Mouse (Mus musculus) embryonic facial prominence, embryonic 11.5 days (tissue): Measurements from ENCODE around the gene Acvr2a. TPM values are rescaled to one million over a fixed set of nuclear protein-coding genes. Genes with fewer than 3 reads are reported as not detected.

ENCODE experiments used
- ATAC-seq: fragments of 200-750 bp; cut with Nextera tagmentation; replicated peaks from 2 replicates; pipeline ENCODE4 v1.8.0; 2017; ENCODE audit warnings: low read depth; ENCODE audit not compliant: insufficient number of reproducible peaks, low FRiP score, low TSS enrichment
- DNase-seq: peaks from one replicate; pipeline ENCODE4 v3.0.0-alpha.2; 2015; ENCODE audit warnings: low spot score
- H3K27ac ChIP-seq: fragments of 300-500 bp; sonication (generic); replicated peaks from 2 replicates; pipeline ENCODE4 v1.5.1; 2014; ENCODE audit warnings: mild to moderate bottlenecking, low read depth, low read length, control low read depth
- H3K27me3 ChIP-seq: fragments of 300-500 bp; sonication (generic); 2 replicates; pipeline ENCODE4 v1.6.1; 2014; ENCODE audit warnings: mild to moderate bottlenecking, low read length, moderate library complexity, mixed read lengths; ENCODE audit not compliant: control insufficient read depth, insufficient read depth
- H3K36me3 ChIP-seq: fragments of 300-500 bp; sonication (generic); replicated peaks from 2 replicates; pipeline ENCODE4 v1.6.1; 2014; ENCODE audit warnings: low read depth, mild to moderate bottlenecking, low read length, moderate library complexity, mixed read lengths; ENCODE audit not compliant: control insufficient read depth, insufficient read depth
- H3K4me1 ChIP-seq: fragments of 300-500 bp; sonication (generic); 2 replicates; pipeline ENCODE4 v1.6.1; 2014; ENCODE audit warnings: low read length, mixed read lengths; ENCODE audit not compliant: control insufficient read depth, insufficient read depth
- H3K4me2 ChIP-seq: fragments of 300-500 bp; sonication (generic); 2 replicates; pipeline ENCODE4 v1.6.1; 2014; ENCODE audit warnings: low read depth, mild to moderate bottlenecking, control low read depth, low read length, moderate library complexity
- H3K4me3 ChIP-seq: fragments of 300-500 bp; sonication (generic); 2 replicates; pipeline ENCODE4 v1.5.1; 2014; ENCODE audit warnings: low read depth, low read length, control low read depth
- H3K9ac ChIP-seq: fragments of 300-500 bp; sonication (generic); replicated peaks from 2 replicates; pipeline ENCODE4 v1.6.1; 2014; ENCODE audit warnings: mild to moderate bottlenecking, control low read depth, low read length
- H3K9me3 ChIP-seq: fragments of 300-500 bp; sonication (generic); replicated peaks from 2 replicates; pipeline ENCODE4 v1.6.1; 2016; ENCODE audit warnings: mild to moderate bottlenecking, low read length, inconsistent platforms, mixed read lengths; ENCODE audit not compliant: control insufficient read depth
- WGBS: fragments of 180-500 bp; shearing (Covaris S2); extraction: QIAGEN DNeasy Blood & Tissue Kit; methylation state at CpG from one replicate; pipeline ENCODE4 v1.1.7; 2014; 5-methylcytosine and 5-hydroxymethylcytosine counted together
- polyA plus RNA-seq: library from polyadenylated mRNA; unstranded; fragments of >200 nt; fragmentation: Nextera tagmentation; extraction: Ambion mirVana; gene quantifications from 2 replicates; pipeline ENCODE4 v1.2.1, GENCODE M21; 2014

The Acvr2a gene
- polyA plus RNA-seq, 1 experiment from 2014 or later: 34.7 TPM

DNA sequence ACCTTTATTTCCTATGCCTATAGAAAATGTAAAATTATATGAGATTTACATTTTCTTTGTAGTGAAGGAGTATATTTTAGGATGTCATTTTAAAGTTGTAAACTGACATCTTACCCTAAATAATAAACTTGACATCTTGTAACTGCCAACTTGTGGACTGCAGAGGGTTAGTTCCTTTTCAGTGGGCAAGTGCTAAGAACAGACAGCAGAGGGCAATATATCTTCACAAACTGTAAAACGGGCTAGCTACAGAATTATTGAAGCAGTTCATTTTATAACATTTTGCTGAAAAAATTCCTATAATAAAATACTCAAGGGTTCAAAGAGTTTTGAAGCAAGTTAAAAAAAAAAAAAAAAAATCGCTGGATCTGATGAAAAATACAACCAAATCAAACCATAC, 95.0 kb downstream of the Acvr2a start:
- no peak overlapping the region for H3K9ac ChIP-seq
- ATAC-seq: no peak

DNA sequence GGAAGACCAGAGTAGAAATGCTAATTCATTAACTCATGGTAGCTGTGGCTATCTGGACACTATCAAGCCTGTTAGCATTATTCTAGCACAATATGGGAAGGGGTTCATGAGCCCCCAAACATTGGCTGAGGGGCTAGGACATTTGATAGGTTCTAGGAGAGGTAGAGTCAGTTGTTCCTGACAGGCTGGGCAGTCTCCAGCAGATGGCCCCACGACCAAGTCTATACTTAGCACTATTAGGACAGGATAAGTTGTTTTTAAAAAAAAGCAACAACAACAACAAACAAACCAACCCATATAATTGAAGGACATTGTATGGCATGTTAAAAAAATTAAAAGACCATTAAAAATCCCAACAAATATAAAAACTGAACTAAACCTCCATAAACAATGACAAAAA, 100.3 kb downstream of the Acvr2a start:
- no peaks in the 10 kb centered on the region for H3K27me3 ChIP-seq
- no peaks in the 10 kb centered on the region for H3K4me1 ChIP-seq
- DNase-seq (no peak), ATAC-seq (no peak)
- H3K4me3 ChIP-seq: no peak overlapping the region
- no peak overlapping the region for H3K4me2 ChIP-seq
- no peak overlapping the region for H3K9ac ChIP-seq
- H3K36me3 ChIP-seq: peaks cover 10% of the 10 kb centered on the region
- H3K27ac ChIP-seq: no peak overlapping the region
- no peaks in the 10 kb centered on the region for H3K9me3 ChIP-seq
- 79% methylated on average over 1 of the region's 1 CpGs for WGBS

More for the DNA sequence above, 95.0 kb downstream of the Acvr2a start:
- peak; percentile 49 for DNase-seq
- H3K4me2 ChIP-seq: no peak overlapping the region
- no peak overlapping the region for H3K4me3 ChIP-seq
- H3K9me3 ChIP-seq: no peaks in the 10 kb centered on the region
- H3K27me3 ChIP-seq: no peaks in the 10 kb centered on the region
- no peaks in the 10 kb centered on the region for H3K4me1 ChIP-seq
- 56% methylated on average over 2 of the region's 2 CpGs for WGBS
- H3K27ac ChIP-seq: no peak overlapping the region
- peaks cover 4% of the 10 kb centered on the region for H3K36me3 ChIP-seq

DNA sequence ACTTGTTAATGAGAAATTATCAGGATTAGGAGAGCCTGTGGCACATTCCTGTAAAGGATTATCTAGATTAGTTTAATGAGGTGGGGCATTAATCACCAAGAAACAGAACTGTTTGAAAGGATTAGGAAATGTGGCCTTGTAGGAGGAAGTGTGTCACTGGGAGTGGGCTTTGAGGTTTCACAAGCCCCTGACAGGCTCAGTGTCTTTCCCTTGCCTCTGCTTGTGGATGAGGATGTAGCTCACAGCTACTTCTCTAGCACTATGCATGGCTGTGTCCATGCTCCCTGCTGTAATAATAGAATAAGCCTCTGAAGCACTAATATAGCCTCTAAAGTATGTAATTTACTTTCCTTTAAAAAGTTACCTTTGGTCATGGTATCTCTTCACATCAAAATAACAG, 101.9 kb downstream of the Acvr2a start:
- Histone ChIP-seq H3K27ac (no peak overlapping the region), H3K36me3 (peaks cover 10% of the 10 kb centered on the region), H3K9ac (no peak overlapping the region), H3K4me3 (no peak overlapping the region), H3K4me1 (no peaks in the 10 kb centered on the region), H3K4me2 (no peak overlapping the region), H3K27me3 (no peaks in the 10 kb centered on the region), H3K9me3 (no peaks in the 10 kb centered on the region)
- DNase-seq: no peak
- no peak for ATAC-seq

DNA sequence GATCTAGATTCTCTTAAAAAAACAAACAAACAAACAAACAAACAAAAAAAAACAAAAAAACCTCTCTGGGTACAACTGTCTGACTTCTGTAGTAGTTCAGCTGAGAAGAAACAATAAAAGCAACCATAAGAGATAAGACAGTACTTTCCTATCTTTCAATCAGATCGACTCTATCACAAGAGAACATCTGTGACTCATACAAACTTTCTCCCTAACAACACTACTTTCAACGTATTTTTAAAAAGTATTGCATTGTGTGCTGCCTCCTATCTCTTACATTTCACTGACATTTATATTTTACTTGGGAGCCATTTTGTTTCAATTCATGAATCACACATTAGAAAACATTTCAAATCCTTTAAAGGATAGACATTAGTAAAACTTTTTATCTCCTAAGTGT, 121.1 kb downstream of the Acvr2a start:
- H3K9ac ChIP-seq: no peak overlapping the region
- no peak overlapping the region for H3K27ac ChIP-seq
- H3K9me3 ChIP-seq: no peaks in the 10 kb centered on the region
- no peak overlapping the region for H3K4me2 ChIP-seq
- ATAC-seq (no peak), DNase-seq (no peak)
- H3K27me3 ChIP-seq: no peaks in the 10 kb centered on the region
- no peak overlapping the region for H3K4me3 ChIP-seq
- H3K4me1 ChIP-seq: no peaks in the 10 kb centered on the region
- WGBS: 94% methylated on average over 2 of the region's 2 CpGs
- no peaks in the 10 kb centered on the region; the same call in 1 of the 2 replicates for H3K36me3 ChIP-seq

DNA sequence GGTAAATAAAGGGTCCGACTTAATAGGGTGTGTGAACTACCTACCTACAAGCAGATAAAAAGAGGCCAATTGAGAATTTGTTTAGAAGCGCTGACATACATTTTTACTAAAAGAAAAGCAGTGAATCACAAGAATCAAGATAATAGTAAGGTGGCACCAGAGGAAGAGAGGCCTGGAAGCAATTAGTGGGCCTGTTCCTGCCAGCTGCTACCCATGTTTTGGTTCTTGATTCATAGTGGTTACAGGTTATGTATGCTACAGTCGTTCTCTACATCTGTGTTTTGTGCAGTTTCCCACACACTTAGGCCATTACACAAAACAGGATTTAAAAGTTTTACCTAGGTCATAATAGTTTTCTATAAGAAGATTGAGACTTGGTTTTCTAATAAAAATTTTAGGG, 133.9 kb downstream of the Acvr2a start:
- H3K9me3 ChIP-seq: no peaks in the 10 kb centered on the region
- H3K4me2 ChIP-seq: peak overlapping the region; percentile 21
- H3K27me3 ChIP-seq: no peaks in the 10 kb centered on the region
- no peak for ATAC-seq
- H3K9ac ChIP-seq: no peak overlapping the region
- H3K4me3 ChIP-seq: peak overlapping the region; percentile 82
- DNase-seq: peak; percentile 27
- no peaks in the 10 kb centered on the region for H3K4me1 ChIP-seq
- no peak overlapping the region for H3K27ac ChIP-seq
- H3K36me3 ChIP-seq: no peaks in the 10 kb centered on the region
- 50% methylated on average over 3 of the region's 3 CpGs for WGBS

DNA sequence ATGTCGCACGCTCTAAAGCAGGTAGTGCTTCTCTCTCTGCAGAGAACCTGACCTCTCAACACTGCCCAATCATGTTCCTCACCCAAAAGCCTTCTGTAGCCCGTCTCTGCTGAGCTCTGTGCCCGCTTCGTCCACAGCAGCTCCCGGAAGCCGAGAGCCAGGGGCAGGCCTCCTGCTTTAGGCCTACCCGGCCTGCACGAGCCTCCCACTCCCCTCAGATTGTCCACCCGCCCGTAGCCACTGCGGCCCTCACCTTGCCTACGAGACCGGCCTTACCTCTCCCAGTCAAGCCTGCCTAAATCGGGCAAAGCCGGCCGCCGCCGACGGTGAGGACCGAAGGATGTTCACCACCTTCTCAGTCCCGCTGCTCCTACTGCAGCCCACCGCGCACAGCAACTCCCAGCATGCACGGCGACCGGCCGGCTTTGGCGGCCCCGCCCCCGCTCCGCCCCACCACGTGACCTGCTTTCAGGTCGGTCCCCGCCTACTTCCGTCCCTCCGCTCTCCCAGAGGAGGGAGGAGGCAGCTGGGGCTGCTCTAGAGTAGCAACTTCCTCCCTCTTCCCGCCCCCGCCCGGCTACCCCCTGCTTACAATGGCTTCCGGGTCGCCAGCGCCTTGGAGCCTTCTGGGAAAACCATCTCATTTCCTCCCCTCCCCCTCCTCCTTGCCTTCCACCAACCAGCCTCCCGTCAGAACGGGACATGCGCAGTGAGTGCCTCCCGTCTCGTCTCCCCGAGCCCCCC, 135.1 kb downstream of the Acvr2a start, which contains the start of gene Mbd5:
TSS of gene Mbd5 (plus strand) at position 668 of the 744 bp plus-strand sequence.
- WGBS: under 1% methylated on average over 48 of the region's 49 CpGs
- H3K27ac ChIP-seq: peak within 1 kb of the TSS; percentile 87
- H3K9ac ChIP-seq: peak within 1 kb of the TSS; percentile 86
- no peaks in the 10 kb centered on the region for H3K36me3 ChIP-seq
- H3K4me2 ChIP-seq: peak within 1 kb of the TSS; percentile 57
- H3K4me1 ChIP-seq: no peaks in the 10 kb centered on the region
- DNase-seq: peak; percentile 98
- peak within 1 kb of the TSS; percentile 82 for H3K4me3 ChIP-seq
- no peaks in the 10 kb centered on the region for H3K9me3 ChIP-seq
- no peaks in the 10 kb centered on the region for H3K27me3 ChIP-seq
- peak; percentile 100 for ATAC-seq

DNA sequence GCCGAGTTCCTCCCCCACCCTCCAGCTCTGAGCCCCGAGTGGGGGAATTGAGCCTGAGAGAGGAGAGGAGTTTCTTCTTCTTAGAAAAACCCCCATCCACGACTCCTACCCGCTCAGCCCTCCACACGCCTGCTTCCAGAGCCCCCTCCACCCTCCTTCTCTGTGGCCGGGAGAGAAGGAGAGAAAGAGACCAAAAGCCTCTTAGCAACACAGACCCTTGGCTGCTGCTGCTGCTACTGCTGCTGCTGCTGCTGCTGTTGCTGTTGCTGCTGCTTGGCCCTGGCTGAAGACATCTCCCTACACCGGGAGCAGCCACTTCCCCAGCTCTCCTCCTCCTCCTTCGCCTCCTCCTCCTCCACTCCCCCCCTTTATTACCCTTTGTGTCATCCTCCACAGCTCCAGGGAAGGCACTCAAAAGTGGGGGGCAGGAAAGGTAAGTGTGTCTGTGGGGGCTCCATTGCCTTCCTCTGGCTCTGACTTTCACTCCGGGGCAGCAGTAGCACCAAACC, 135.9 kb downstream of the Acvr2a start:
- ATAC-seq: peak; percentile 72
- Histone ChIP-seq H3K4me2 (peak overlapping the region; percentile 57), H3K9me3 (no peaks in the 10 kb centered on the region), H3K4me3 (peak overlapping the region; percentile 82), H3K27me3 (no peaks in the 10 kb centered on the region), H3K9ac (peak overlapping the region; percentile 86), H3K27ac (peak overlapping the region; percentile 87), H3K4me1 (no peaks in the 10 kb centered on the region), H3K36me3 (no peaks in the 10 kb centered on the region)
- 0% methylated on average over 5 of the region's 9 CpGs for WGBS
- no peak for DNase-seq

DNA sequence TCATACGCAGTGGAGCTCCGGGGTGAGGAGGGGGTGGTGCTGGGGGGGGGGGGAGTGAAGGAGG, 136.2 kb downstream of the Acvr2a start, which contains the start of gene Orc4:
TSS of gene Orc4 (minus strand) at position 26 of the 64 bp plus-strand sequence.
- no peak for DNase-seq

More for the DNA sequence above, 136.2 kb downstream of the Acvr2a start, which contains the start of gene Orc4:
- no peaks in the 10 kb centered on the region for H3K9me3 ChIP-seq
- no peak for ATAC-seq
- no peaks in the 10 kb centered on the region for H3K36me3 ChIP-seq
- no peaks in the 10 kb centered on the region for H3K27me3 ChIP-seq
- H3K4me2 ChIP-seq: peak within 1 kb of the TSS; percentile 57
- peak within 1 kb of the TSS; percentile 87 for H3K27ac ChIP-seq
- peak within 1 kb of the TSS; percentile 86 for H3K9ac ChIP-seq
- no CpG with 5 or more reads among the region's 2 CpGs for WGBS
- H3K4me1 ChIP-seq: no peaks in the 10 kb centered on the region
- peak within 1 kb of the TSS; percentile 82 for H3K4me3 ChIP-seq
